Mouse (Mus musculus) lung, embryonic 14.5 days (tissue): ENCODE data around the gene Pde4d. TPM values are rescaled to one million over a fixed set of nuclear protein-coding genes. Genes with fewer than 3 reads are reported as not detected.

Experiments used
- ATAC-seq: fragments of 200-750 bp; cut with Nextera tagmentation; 2 replicates; pipeline ENCODE4 v1.8.0; 2017; ENCODE audit warnings: mild to moderate bottlenecking, moderate TSS enrichment, moderate library complexity; ENCODE audit not compliant: insufficient read depth
- DNase-seq: peaks from one replicate; pipeline ENCODE4 v3.0.0-alpha.2; 2015
- H3K27ac ChIP-seq: fragments of 300-500 bp; sonication (generic); 2 replicates; pipeline ENCODE4 v1.5.1; 2014; ENCODE audit warnings: low read depth, mild to moderate bottlenecking, moderate library complexity
- H3K27me3 ChIP-seq: fragments of 300-500 bp; sonication (generic); 2 replicates; pipeline ENCODE4 v1.6.1; 2014; ENCODE audit warnings: low read length, control low read depth; ENCODE audit not compliant: insufficient read depth
- H3K36me3 ChIP-seq: fragments of 300-500 bp; sonication (generic); 2 replicates; pipeline ENCODE4 v1.6.1; 2014; ENCODE audit warnings: control low read depth; ENCODE audit not compliant: insufficient read depth
- H3K4me1 ChIP-seq: fragments of 300-500 bp; sonication (generic); 2 replicates; pipeline ENCODE4 v1.6.1; 2014; ENCODE audit warnings: antibody characterized with exemption, control low read depth; ENCODE audit not compliant: insufficient read depth
- H3K4me2 ChIP-seq: fragments of 300-500 bp; sonication (generic); 2 replicates; pipeline ENCODE4 v1.6.1; 2014; ENCODE audit warnings: mild to moderate bottlenecking
- H3K4me3 ChIP-seq: fragments of 300-500 bp; sonication (generic); 2 replicates; pipeline ENCODE4 v1.5.1; 2014; ENCODE audit warnings: low read depth, low read length
- H3K9ac ChIP-seq: fragments of 300-500 bp; sonication (generic); 2 replicates; pipeline ENCODE4 v1.6.1; 2014
- H3K9me3 ChIP-seq: fragments of 300-500 bp; sonication (generic); 2 replicates; pipeline ENCODE4 v1.6.1; 2016; ENCODE audit warnings: low read depth, low read length, control low read depth
- CTCF ChIP-seq: IDR thresholded peaks from 2 replicates; pipeline ENCODE4 v1.5.1; 2016; ENCODE audit warnings: antibody characterized with exemption, low read depth
- WGBS: fragments of 180-500 bp; shearing (Covaris S2); extraction: QIAGEN DNeasy Blood & Tissue Kit; methylation state at CpG from one replicate; pipeline ENCODE4 v1.1.7; 2014; 5-methylcytosine and 5-hydroxymethylcytosine counted together
- polyA plus RNA-seq: library from polyadenylated mRNA; unstranded; fragments of >200 nt; fragmentation: Nextera tagmentation; extraction: Ambion mirVana; gene quantifications from 2 replicates; pipeline ENCODE4 v1.2.1, GENCODE M21; 2014

Pde4d gene
- polyA plus RNA-seq, 1 experiment from 2014 or later = 16.2 TPM

GRCm38 (mm10) chr13:108812956-108813355, 363.2 kb downstream of the Pde4d start:
- Histone ChIP-seq H3K4me3 (no peak overlapping the region), H3K4me1 (no peaks in the 10 kb centered on the region), H3K4me2 (no peak overlapping the region), H3K36me3 (no peaks in the 10 kb centered on the region), H3K9me3 (no peaks in the 10 kb centered on the region), H3K27me3 (no peaks in the 10 kb centered on the region), H3K9ac (no peak overlapping the region), H3K27ac (no peak overlapping the region)
- WGBS = 49% methylated on average over 3 of the region's 3 CpGs
- DNase-seq (peak; percentile 79), ATAC-seq (no peak)
- TF ChIP-seq CTCF = peak; percentile 62

- H3K27me3 ChIP-seq = no peaks in the 10 kb centered on the region
- H3K4me1 ChIP-seq = no peaks in the 10 kb centered on the region
- DNase-seq (no peak), ATAC-seq (no peak)
- TF ChIP-seq CTCF = no peak
- no peak overlapping the region for H3K4me3 ChIP-seq
- H3K9ac ChIP-seq = no peak overlapping the region
- H3K4me2 ChIP-seq = no peak overlapping the region
- 71% methylated on average over 6 of the region's 6 CpGs for WGBS
- no peak overlapping the region for H3K27ac ChIP-seq
- no peaks in the 10 kb centered on the region for H3K36me3 ChIP-seq
- H3K9me3 ChIP-seq = no peaks in the 10 kb centered on the region
Measured at GRCm38 (mm10) chr13:108819846-108820408, 370.2 kb downstream of the Pde4d start.

GRCm38 (mm10) chr13:108820487-108820886, 370.7 kb downstream of the Pde4d start:
- no peak for TF ChIP-seq CTCF
- Histone ChIP-seq H3K4me2 (no peak overlapping the region), H3K27ac (no peak overlapping the region), H3K9ac (no peak overlapping the region), H3K36me3 (no peaks in the 10 kb centered on the region), H3K9me3 (no peaks in the 10 kb centered on the region), H3K27me3 (no peaks in the 10 kb centered on the region), H3K4me3 (no peak overlapping the region), H3K4me1 (no peaks in the 10 kb centered on the region)
- DNase-seq = no peak
- no peak for ATAC-seq
- WGBS = 81% methylated on average over 2 of the region's 2 CpGs

GRCm38 (mm10) chr13:108821270-108821669, 371.5 kb downstream of the Pde4d start:
- WGBS = 57% methylated on average over 7 of the region's 7 CpGs
- Histone ChIP-seq H3K4me1 (no peaks in the 10 kb centered on the region), H3K27ac (no peak overlapping the region), H3K4me3 (no peak overlapping the region), H3K36me3 (no peaks in the 10 kb centered on the region), H3K9ac (no peak overlapping the region), H3K9me3 (no peaks in the 10 kb centered on the region), H3K27me3 (no peaks in the 10 kb centered on the region), H3K4me2 (no peak overlapping the region)
- no peak for TF ChIP-seq CTCF
- DNase-seq (no peak), ATAC-seq (no peak)

GRCm38 (mm10) chr13:108824638-108825310, 375.0 kb downstream of the Pde4d start:
- DNase-seq = no peak
- no peaks in the 10 kb centered on the region for H3K4me1 ChIP-seq
- H3K4me3 ChIP-seq = no peak overlapping the region
- H3K27me3 ChIP-seq = no peaks in the 10 kb centered on the region
- H3K4me2 ChIP-seq = no peak overlapping the region
- 83% methylated on average over 8 of the region's 8 CpGs for WGBS
- no peak for ATAC-seq
- no peaks in the 10 kb centered on the region for H3K9me3 ChIP-seq
- H3K27ac ChIP-seq = no peak overlapping the region
- TF ChIP-seq CTCF = no peak
- no peaks in the 10 kb centered on the region for H3K36me3 ChIP-seq
- H3K9ac ChIP-seq = no peak overlapping the region

GRCm38 (mm10) chr13:108825501-108825900, 375.8 kb downstream of the Pde4d start:
- no peak overlapping the region for H3K9ac ChIP-seq
- ATAC-seq = no peak
- no peak overlapping the region for H3K27ac ChIP-seq
- H3K9me3 ChIP-seq = no peaks in the 10 kb centered on the region
- H3K27me3 ChIP-seq = no peaks in the 10 kb centered on the region
- H3K4me3 ChIP-seq = no peak overlapping the region
- DNase-seq = no peak
- no peaks in the 10 kb centered on the region for H3K4me1 ChIP-seq
- H3K36me3 ChIP-seq = no peaks in the 10 kb centered on the region
- no peak for TF ChIP-seq CTCF
- WGBS = 87% methylated on average over 6 of the region's 6 CpGs
- H3K4me2 ChIP-seq = no peak overlapping the region

- H3K9ac ChIP-seq = no peak overlapping the region
- no peak for TF ChIP-seq CTCF
- DNase-seq (no peak), ATAC-seq (no peak)
- H3K27me3 ChIP-seq = no peaks in the 10 kb centered on the region
- no peak overlapping the region for H3K27ac ChIP-seq
- H3K36me3 ChIP-seq = no peaks in the 10 kb centered on the region
- no peak overlapping the region for H3K4me2 ChIP-seq
- WGBS = 95% methylated on average over 1 of the region's 1 CpGs
- H3K4me1 ChIP-seq = no peaks in the 10 kb centered on the region
- no peaks in the 10 kb centered on the region for H3K9me3 ChIP-seq
- H3K4me3 ChIP-seq = no peak overlapping the region
Measured at GRCm38 (mm10) chr13:108834197-108834596, 384.4 kb downstream of the Pde4d start.

- Histone ChIP-seq H3K4me3 (no peak overlapping the region), H3K9me3 (no peaks in the 10 kb centered on the region), H3K9ac (no peak overlapping the region), H3K4me2 (no peak overlapping the region), H3K4me1 (no peaks in the 10 kb centered on the region), H3K36me3 (no peaks in the 10 kb centered on the region), H3K27me3 (no peaks in the 10 kb centered on the region), H3K27ac (no peak overlapping the region)
- TF ChIP-seq CTCF = no peak
- no peak for ATAC-seq
- no peak for DNase-seq
- WGBS = 64% methylated on average over 3 of the region's 3 CpGs
Measured at GRCm38 (mm10) chr13:108836314-108836713, 386.6 kb downstream of the Pde4d start.
